Mouse (Mus musculus) small intestine, adult 2 months (tissue): ENCODE measurements around the gene Pcgf5.

Source experiments
- CTCF ChIP-seq: fragments of 200-500 bp; IDR thresholded peaks from 2 replicates; pipeline ENCODE4 v1.5.1; 2012; ENCODE audit warnings: low read depth, mild to moderate bottlenecking, control low read depth, inconsistent platforms, low read length, moderate library complexity, mixed read lengths; ENCODE audit not compliant: insufficient replicate concordance, insufficient read length; ENCODE audit errors: extremely low read depth
- POLR2A ChIP-seq: fragments of 200-500 bp; IDR thresholded peaks from 2 replicates; pipeline ENCODE4 v1.6.1; 2012; ENCODE audit warnings: low read depth, mild to moderate bottlenecking, control low read depth, inconsistent platforms, low read length, moderate library complexity

DNA sequence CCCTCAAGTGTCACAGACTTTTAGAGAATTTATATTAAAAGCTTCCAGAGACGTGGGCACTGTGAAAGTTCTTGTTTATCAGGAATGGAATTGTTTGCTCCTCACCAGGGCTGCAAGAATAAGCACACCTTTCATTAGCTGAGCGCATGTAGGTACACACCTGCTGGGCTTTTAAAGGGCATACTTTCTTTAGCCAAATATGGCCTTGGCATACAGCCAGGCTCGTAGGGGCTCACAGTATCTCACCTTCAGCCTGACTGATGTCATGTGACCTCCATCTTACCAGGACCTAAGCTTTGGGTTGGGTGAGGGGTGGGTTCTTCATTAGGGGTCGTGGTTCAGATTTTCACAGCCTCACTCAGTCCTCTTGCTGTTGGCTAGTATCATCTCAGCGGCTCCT lies 149.6 kb downstream of the Pcgf5 start:
- no peak for TF ChIP-seq CTCF
- TF ChIP-seq POLR2A = no peak
